Mouse (Mus musculus) G1E (cell line): Measurements from ENCODE around the gene Hdac4.

Source experiments
- CTCF ChIP-seq: IDR thresholded peaks from 2 replicates; pipeline ENCODE4 v1.5.1; 2012; ENCODE audit warnings: low read depth, low read length, inconsistent platforms, mixed read lengths
- GATA1 ChIP-seq: IDR thresholded peaks from 2 replicates; pipeline ENCODE4 v1.6.1; 2012; ENCODE audit warnings: borderline replicate concordance, low read length, inconsistent platforms, mixed read lengths
- GATA2 ChIP-seq: IDR thresholded peaks from 2 replicates; pipeline ENCODE4 v1.6.1; 2012; ENCODE audit warnings: low read depth, low read length, inconsistent platforms, borderline replicate concordance
- POLR2AphosphoS5 ChIP-seq: IDR thresholded peaks from 2 replicates; pipeline ENCODE4 v1.6.1; 2012; ENCODE audit warnings: low read depth, low read length, inconsistent platforms; ENCODE audit not compliant: insufficient replicate concordance
- TAL1 ChIP-seq: conservative IDR thresholded peaks from 2 replicates; pipeline ENCODE4 v1.6.1; 2012; ENCODE audit warnings: low read depth, low read length, inconsistent platforms, mixed read lengths

- TF ChIP-seq GATA1 (no peak), CTCF (no peak), GATA2 (no peak), TAL1 (no peak), POLR2AphosphoS5 (no peak)
These were observed 195.3 kb downstream of the Hdac4 start for GRCm38 (mm10) chr1:92000226-92000625.
